Mouse (Mus musculus) limb, embryonic 10.5 days (tissue): ENCODE results near the gene C130032M10Rik. TPM values are rescaled to one million over a fixed set of nuclear protein-coding genes. Genes with fewer than 3 reads are reported as not detected.

Experiments used
- DNase-seq: peaks from one replicate; pipeline ENCODE4 v3.0.0-alpha.2; 2017; ENCODE audit warnings: low spot score
- H3K27ac ChIP-seq: fragments of 300-500 bp; sonication (generic); 2 replicates; pipeline ENCODE4 v1.5.1; 2016; ENCODE audit warnings: mild to moderate bottlenecking
- H3K27me3 ChIP-seq: fragments of 300-500 bp; sonication (generic); 2 replicates; pipeline ENCODE4 v1.6.1; 2016; ENCODE audit warnings: low read depth, mild to moderate bottlenecking; ENCODE audit not compliant: poor library complexity, severe bottlenecking
- H3K36me3 ChIP-seq: fragments of 300-500 bp; sonication (generic); 2 replicates; pipeline ENCODE4 v1.6.1; 2016; ENCODE audit warnings: mild to moderate bottlenecking, moderate library complexity
- H3K4me1 ChIP-seq: fragments of 300-500 bp; sonication (generic); 2 replicates; pipeline ENCODE4 v1.6.1; 2016
- H3K4me3 ChIP-seq: fragments of 300-500 bp; sonication (generic); 2 replicates; pipeline ENCODE4 v1.5.1; 2016; ENCODE audit warnings: mild to moderate bottlenecking, moderate library complexity
- H3K9me3 ChIP-seq: fragments of 300-500 bp; sonication (generic); replicated peaks from 2 replicates; pipeline ENCODE4 v1.6.1; 2016; ENCODE audit warnings: mild to moderate bottlenecking
- WGBS: fragments of 180-500 bp; shearing (Covaris S2); methylation state at CpG from one replicate; pipeline ENCODE4 v1.1.7; 2016; 5-methylcytosine and 5-hydroxymethylcytosine counted together
- polyA plus RNA-seq: library from polyadenylated mRNA; unstranded; fragments of >200 nt; fragmentation: Nextera tagmentation; extraction: Ambion mirVana; gene quantifications from 2 replicates; pipeline ENCODE4 v1.2.1, GENCODE M21; 2016

C130032M10Rik gene
- polyA plus RNA-seq, 1 experiment from 2014 or later, result 1.6 TPM

- WGBS, result 35% methylated on average over 15 of the region's 17 CpGs
- Histone ChIP-seq H3K27ac (peak overlapping the region; percentile 77), H3K4me3 (peak overlapping the region; percentile 31)
These were observed 28.6 kb downstream of the C130032M10Rik start for GRCm38 (mm10) chr9:114543882-114544753.

DNA sequence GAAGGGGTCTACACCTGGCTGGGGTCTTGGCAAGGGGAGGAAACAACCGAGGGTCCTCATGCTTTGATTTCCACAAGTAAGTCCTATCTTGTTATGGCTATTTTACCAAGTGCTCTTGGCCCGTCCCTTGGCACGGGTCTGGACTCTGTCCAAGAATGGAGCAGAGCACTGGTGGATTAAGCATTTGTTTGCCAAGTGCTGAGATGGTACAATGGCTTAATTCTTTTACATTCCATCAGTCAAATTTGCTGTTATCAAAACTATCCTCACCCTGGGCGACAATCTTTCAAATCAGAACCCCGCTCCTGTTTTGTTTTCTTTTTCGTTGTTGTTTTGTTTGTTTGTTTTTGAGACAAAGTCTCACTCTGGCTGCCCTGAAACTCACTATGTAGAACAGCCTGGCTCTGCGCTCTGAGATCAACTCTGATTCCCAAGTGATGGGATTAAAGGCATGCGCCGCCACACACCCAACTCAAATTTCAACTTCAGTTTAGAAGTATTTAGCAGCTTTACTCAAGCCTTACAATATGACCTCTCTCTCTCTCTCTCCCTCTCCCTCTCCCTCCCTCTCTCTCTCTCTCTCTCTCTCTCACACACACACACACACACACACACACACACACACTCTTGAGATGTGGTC is 29.4 kb downstream of the C130032M10Rik start:
- Histone ChIP-seq H3K4me3 (peak overlapping the region; percentile 31), H3K9me3 (no peaks in the 10 kb centered on the region), H3K27me3 (no peaks in the 10 kb centered on the region), H3K4me1 (peaks cover 96% of the 10 kb centered on the region), H3K36me3 (peaks cover 10% of the 10 kb centered on the region), H3K27ac (peak overlapping the region; percentile 77)
- 29% methylated on average over 9 of the region's 9 CpGs for WGBS
- no peak for DNase-seq

More at GRCm38 (mm10) chr9:114543882-114544753, 28.6 kb downstream of the C130032M10Rik start:
- DNase-seq, result no peak
- Histone ChIP-seq H3K9me3 (no peaks in the 10 kb centered on the region), H3K36me3 (peaks cover 10% of the 10 kb centered on the region), H3K4me1 (peaks cover 92% of the 10 kb centered on the region), H3K27me3 (no peaks in the 10 kb centered on the region)

DNA sequence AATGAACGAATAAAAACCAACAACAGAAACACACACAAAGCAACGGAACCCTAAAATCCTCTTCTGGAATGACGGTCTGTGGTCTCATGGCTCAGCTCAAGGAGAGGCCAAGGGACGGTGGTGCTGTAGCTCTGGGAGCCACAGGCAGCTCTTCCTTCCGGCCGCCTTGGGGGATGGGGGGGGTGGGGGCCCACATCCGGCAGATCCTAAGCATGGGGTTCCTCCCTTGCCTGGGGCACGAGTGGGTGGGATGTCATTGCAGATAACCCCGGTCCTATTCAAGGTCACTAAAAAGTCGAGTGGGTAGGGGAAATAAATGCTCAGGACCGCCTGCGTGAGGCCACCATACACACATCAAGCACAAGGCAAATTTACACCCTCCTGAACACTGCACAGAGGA is 31.3 kb downstream of the C130032M10Rik start:
- no peak for DNase-seq
- H3K27me3 ChIP-seq, result no peaks in the 10 kb centered on the region
- H3K36me3 ChIP-seq, result peaks cover 4% of the 10 kb centered on the region
- no peak overlapping the region for H3K4me3 ChIP-seq
- peaks cover 93% of the 10 kb centered on the region for H3K4me1 ChIP-seq
- H3K9me3 ChIP-seq, result no peaks in the 10 kb centered on the region
- 60% methylated on average over 12 of the region's 12 CpGs for WGBS
- H3K27ac ChIP-seq, result 0 out of 2 replicates have a peak overlapping the region, but pooled peaks have one; percentile 78

- peaks cover 86% of the 10 kb centered on the region for H3K4me1 ChIP-seq
- no peaks in the 10 kb centered on the region for H3K27me3 ChIP-seq
- peak overlapping the region; percentile 78 for H3K27ac ChIP-seq
- no peaks in the 10 kb centered on the region for H3K9me3 ChIP-seq
- H3K4me3 ChIP-seq, result 0 out of 2 replicates have a peak overlapping the region, but pooled peaks have one; percentile 3
- DNase-seq, result no peak
- H3K36me3 ChIP-seq, result peaks cover 12% of the 10 kb centered on the region
- 39% methylated on average over 6 of the region's 6 CpGs for WGBS
These were observed 32.2 kb downstream of the C130032M10Rik start for GRCm38 (mm10) chr9:114547643-114548077.

- H3K36me3 ChIP-seq, result peaks cover 19% of the 10 kb centered on the region
- 30% methylated on average over 4 of the region's 4 CpGs for WGBS
- no peak for DNase-seq
- peak overlapping the region; percentile 78 for H3K27ac ChIP-seq
- peak overlapping the region; percentile 21; the same call in 1 of the 2 replicates for H3K4me3 ChIP-seq
- H3K9me3 ChIP-seq, result 0 out of 2 replicates have a peak, but pooled peaks cover 1% of the 10 kb centered on the region
- peaks cover 79% of the 10 kb centered on the region for H3K4me1 ChIP-seq
- no peaks in the 10 kb centered on the region for H3K27me3 ChIP-seq
These were observed 33.0 kb downstream of the C130032M10Rik start for GRCm38 (mm10) chr9:114548496-114548895.

DNA sequence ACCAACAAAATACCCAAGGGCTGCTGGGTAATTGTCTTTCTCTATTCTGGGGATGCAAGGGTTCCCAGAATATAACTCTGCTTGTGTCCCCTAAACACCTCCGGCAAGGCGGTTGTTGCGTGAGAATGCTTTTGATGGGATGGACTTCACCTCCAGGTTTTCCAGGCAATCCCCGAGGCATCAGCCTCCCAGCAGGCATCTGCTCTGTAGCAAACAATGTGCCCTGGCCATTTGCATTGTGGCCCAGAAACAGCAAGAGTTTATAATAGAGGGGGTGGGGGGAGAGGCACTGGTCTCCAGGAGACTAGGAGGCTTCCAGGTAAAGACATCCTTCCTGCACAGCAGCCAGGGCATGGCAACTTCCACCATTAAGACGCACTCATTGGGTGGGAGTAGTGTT is 33.6 kb downstream of the C130032M10Rik start:
- 25% methylated on average over 5 of the region's 5 CpGs for WGBS
- peaks cover 25% of the 10 kb centered on the region for H3K36me3 ChIP-seq
- H3K27me3 ChIP-seq, result no peaks in the 10 kb centered on the region
- peak overlapping the region; percentile 78 for H3K27ac ChIP-seq
- no peak for DNase-seq
- 0 out of 2 replicates have a peak, but pooled peaks cover 1% of the 10 kb centered on the region for H3K9me3 ChIP-seq
- H3K4me1 ChIP-seq, result peaks cover 79% of the 10 kb centered on the region
- H3K4me3 ChIP-seq, result peak overlapping the region; percentile 21; the same call in 1 of the 2 replicates

GRCm38 (mm10) chr9:114550033-114550432 is 34.5 kb downstream of the C130032M10Rik start:
- Histone ChIP-seq H3K4me1 (peaks cover 79% of the 10 kb centered on the region), H3K36me3 (peaks cover 32% of the 10 kb centered on the region), H3K4me3 (no peak overlapping the region), H3K9me3 (0 out of 2 replicates have a peak, but pooled peaks cover 1% of the 10 kb centered on the region), H3K27ac (peak overlapping the region; percentile 78; the same call in 1 of the 2 replicates), H3K27me3 (no peaks in the 10 kb centered on the region)
- 30% methylated on average over 6 of the region's 6 CpGs for WGBS
- no peak for DNase-seq

DNA sequence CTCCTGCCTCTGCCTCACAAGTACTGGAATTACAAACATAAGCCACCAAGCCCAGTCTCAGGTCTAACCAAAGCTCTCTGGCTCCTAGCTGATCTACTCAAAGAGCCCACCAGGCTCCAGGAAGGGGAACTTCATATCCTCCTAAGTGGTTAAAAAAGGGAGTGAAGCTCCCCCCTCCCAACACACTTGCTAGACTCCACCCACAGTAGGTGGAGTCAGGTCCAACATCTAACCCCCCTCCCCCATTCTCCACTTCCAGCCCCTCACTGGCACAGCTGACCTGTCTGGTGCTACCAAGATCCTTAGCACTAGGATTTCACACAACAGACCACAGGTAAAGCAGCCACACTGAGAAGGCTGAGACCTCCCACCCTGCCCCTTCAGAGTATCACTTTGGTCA is 38.3 kb downstream of the C130032M10Rik start:
- H3K36me3 ChIP-seq, result peaks cover 36% of the 10 kb centered on the region
- peaks cover 77% of the 10 kb centered on the region for H3K4me1 ChIP-seq
- DNase-seq, result no peak
- 0 out of 2 replicates have a peak, but pooled peaks cover 1% of the 10 kb centered on the region for H3K9me3 ChIP-seq
- no peak overlapping the region; the same call in 1 of the 2 replicates for H3K27ac ChIP-seq
- H3K27me3 ChIP-seq, result no peaks in the 10 kb centered on the region
- H3K4me3 ChIP-seq, result no peak overlapping the region

DNA sequence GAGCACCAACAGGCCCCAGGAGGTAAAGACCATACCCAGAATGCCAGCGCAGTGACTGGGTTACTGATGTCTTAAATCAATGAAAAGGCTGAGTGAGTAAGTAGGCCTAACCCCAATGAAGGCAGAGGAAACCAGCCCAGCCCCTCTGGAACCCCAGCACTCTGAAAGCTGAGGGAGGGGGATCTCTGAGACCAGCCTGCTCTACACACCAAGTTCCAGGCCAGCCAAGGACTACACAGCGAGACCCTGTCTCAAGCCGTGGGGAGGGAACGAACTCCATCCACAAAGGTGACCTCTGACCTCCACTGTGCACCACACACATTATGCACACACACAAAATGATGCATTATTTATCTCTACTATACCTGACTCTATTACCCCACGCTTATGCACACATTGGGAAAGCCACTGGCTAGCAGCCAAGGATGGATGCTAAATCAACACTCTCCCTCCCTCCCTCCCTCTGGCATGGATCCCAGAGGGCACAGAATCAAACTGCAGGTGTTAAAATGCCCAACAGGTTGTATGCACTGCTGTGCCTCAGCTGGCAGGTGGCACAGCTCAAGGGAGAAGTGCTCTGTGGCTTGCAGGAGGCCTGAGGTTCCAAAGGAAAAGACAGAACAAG is 39.0 kb downstream of the C130032M10Rik start:
- 78% methylated on average over 5 of the region's 5 CpGs for WGBS
- Histone ChIP-seq H3K4me3 (no peak overlapping the region), H3K9me3 (0 out of 2 replicates have a peak, but pooled peaks cover 1% of the 10 kb centered on the region), H3K27me3 (no peaks in the 10 kb centered on the region), H3K4me1 (peaks cover 77% of the 10 kb centered on the region), H3K27ac (no peak overlapping the region; the same call in 1 of the 2 replicates), H3K36me3 (peaks cover 36% of the 10 kb centered on the region)
- DNase-seq, result no peak

DNA sequence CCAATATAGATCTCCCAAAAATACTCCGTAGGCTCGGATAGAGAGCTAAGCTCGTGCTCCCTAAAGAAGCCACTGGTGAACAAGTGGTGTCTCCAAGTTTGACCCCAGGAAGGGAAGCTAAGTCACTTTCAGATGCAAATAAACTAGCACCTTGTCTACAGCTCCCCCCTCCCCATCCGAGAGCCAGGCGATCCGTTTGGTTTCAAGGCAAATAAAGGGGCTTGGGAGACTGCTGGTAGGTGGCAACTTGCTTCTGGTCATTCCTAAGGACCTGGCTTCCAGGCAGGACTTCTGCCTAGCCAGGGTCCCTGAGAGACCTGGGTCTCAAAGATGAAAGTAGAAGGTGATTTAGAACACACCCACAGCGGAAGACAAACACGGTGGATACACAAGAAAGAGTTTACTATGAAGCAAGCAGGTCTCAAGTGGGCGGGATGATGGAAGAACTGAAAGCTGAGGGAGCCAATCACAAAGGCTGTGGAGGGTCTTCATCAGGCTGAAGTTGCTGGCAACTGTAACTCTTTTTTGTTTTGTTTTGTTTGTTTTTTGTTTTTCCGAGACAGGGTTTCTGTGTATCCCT is 40.9 kb downstream of the C130032M10Rik start:
- Histone ChIP-seq H3K4me1 (peaks cover 74% of the 10 kb centered on the region), H3K27ac (peak overlapping the region; percentile 46; the same call in 1 of the 2 replicates), H3K9me3 (0 out of 2 replicates have a peak, but pooled peaks cover 1% of the 10 kb centered on the region), H3K27me3 (no peaks in the 10 kb centered on the region), H3K36me3 (peaks cover 36% of the 10 kb centered on the region), H3K4me3 (no peak overlapping the region)
- WGBS, result 28% methylated on average over 10 of the region's 10 CpGs
- DNase-seq, result no peak

DNA sequence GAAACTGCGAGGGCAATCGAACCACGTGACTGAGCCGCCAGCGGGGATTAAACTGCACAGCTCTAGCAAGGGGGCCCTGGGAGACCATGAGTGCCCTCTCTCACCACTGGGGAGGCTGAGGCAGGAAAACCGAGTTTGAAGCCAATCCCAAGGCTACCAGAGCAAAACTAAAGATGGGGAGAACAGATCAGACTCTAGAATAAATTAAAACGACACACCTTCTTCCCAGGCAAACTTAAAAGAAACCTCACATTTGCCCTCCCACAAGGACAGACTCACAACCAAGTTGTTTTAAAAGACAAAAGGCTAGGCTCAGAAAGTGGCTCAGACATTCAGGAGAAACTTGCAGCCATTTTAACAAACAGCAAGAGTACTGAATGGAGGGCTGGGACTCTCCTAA is 41.6 kb downstream of the C130032M10Rik start:
- DNase-seq, result no peak
- Histone ChIP-seq H3K36me3 (peaks cover 29% of the 10 kb centered on the region), H3K27me3 (no peaks in the 10 kb centered on the region), H3K9me3 (0 out of 2 replicates have a peak, but pooled peaks cover 1% of the 10 kb centered on the region), H3K27ac (no peak overlapping the region), H3K4me3 (peak overlapping the region; percentile 27; the same call in 1 of the 2 replicates), H3K4me1 (peaks cover 75% of the 10 kb centered on the region)
- WGBS, result 15% methylated on average over 7 of the region's 7 CpGs

DNA sequence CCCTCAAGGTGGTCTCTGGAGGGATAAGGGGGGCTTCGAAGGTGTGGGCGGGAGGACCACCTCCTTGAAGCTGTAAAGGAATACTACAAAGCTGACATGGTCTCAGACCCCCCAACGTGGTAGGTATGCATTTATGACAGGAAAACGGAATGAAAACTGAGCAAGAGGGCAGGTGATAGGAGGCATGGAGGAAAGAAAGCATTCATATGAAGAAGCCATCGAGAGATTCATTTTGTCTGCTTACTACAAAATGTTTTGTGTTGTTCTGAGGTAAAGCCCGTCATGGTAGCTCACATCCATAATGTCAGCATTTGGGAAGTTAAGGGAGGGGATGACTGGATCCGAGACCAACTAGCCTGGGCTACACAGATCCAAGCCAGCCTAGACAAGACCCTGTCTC is 44.6 kb downstream of the C130032M10Rik start:
- peaks cover 4% of the 10 kb centered on the region; the same call in 1 of the 2 replicates for H3K36me3 ChIP-seq

More for the DNA sequence above, 44.6 kb downstream of the C130032M10Rik start:
- Histone ChIP-seq H3K9me3 (no peaks in the 10 kb centered on the region), H3K27ac (0 out of 2 replicates have a peak overlapping the region, but pooled peaks have one; percentile 100), H3K4me3 (peak overlapping the region; percentile 96), H3K27me3 (no peaks in the 10 kb centered on the region), H3K4me1 (peaks cover 67% of the 10 kb centered on the region)
- DNase-seq, result no peak
- WGBS, result 6% methylated on average over 7 of the region's 7 CpGs
